Mouse (Mus musculus) stomach, embryonic 15.5 days (tissue): ENCODE measurements at regions not wholly inside any gene's neighbourhood (a gene's known extent, or its start where the extent isn't known, plus 50 kb on each side); places are given as distances from the start of the nearest gene placed in this dataset.

ENCODE experiments used
- ATAC-seq: fragments of 200-750 bp; cut with Nextera tagmentation; 2 replicates; pipeline ENCODE4 v1.8.0; 2017; ENCODE audit warnings: low read depth, moderate number of reproducible peaks, moderate TSS enrichment; ENCODE audit not compliant: insufficient read depth, low FRiP score
- H3K27ac ChIP-seq: fragments of 300-500 bp; sonication (generic); 2 replicates; pipeline ENCODE4 v1.5.1; 2015; ENCODE audit warnings: mild to moderate bottlenecking, inconsistent platforms
- H3K27me3 ChIP-seq: fragments of 300-500 bp; sonication (generic); replicated peaks from 2 replicates; pipeline ENCODE4 v1.6.1; 2015; ENCODE audit warnings: inconsistent platforms
- H3K36me3 ChIP-seq: fragments of 300-500 bp; sonication (generic); 2 replicates; pipeline ENCODE4 v1.6.1; 2015; ENCODE audit warnings: inconsistent platforms
- H3K4me1 ChIP-seq: fragments of 300-500 bp; sonication (generic); 2 replicates; pipeline ENCODE4 v1.6.1; 2015; ENCODE audit warnings: inconsistent platforms
- H3K4me2 ChIP-seq: fragments of 300-500 bp; sonication (generic); 2 replicates; pipeline ENCODE4 v1.6.1; 2015; ENCODE audit warnings: mild to moderate bottlenecking, inconsistent platforms
- H3K4me3 ChIP-seq: fragments of 300-500 bp; sonication (generic); replicated peaks from 2 replicates; pipeline ENCODE4 v1.5.1; 2015; ENCODE audit warnings: inconsistent platforms
- H3K9ac ChIP-seq: fragments of 300-500 bp; sonication (generic); 2 replicates; pipeline ENCODE4 v1.6.1; 2015; ENCODE audit warnings: inconsistent platforms
- H3K9me3 ChIP-seq: fragments of 300-500 bp; sonication (generic); 2 replicates; pipeline ENCODE4 v1.6.1; 2016; ENCODE audit warnings: inconsistent platforms
- WGBS: fragments of 180-500 bp; shearing (Covaris S2); methylation state at CpG from one replicate; pipeline ENCODE4 v1.1.7; 2015; 5-methylcytosine and 5-hydroxymethylcytosine counted together

GRCm38 (mm10) chr2:64706646-64707177 is 318.1 kb downstream of the Grb14 start:
- WGBS = 88% methylated on average over 1 of the region's 1 CpGs
- Histone ChIP-seq H3K4me2 (no peak overlapping the region), H3K4me1 (no peaks in the 10 kb centered on the region)

GRCm38 (mm10) chr2:64695974-64696373 is 328.8 kb downstream of the Grb14 start:
- Histone ChIP-seq H3K27ac (no peak overlapping the region), H3K36me3 (no peaks in the 10 kb centered on the region), H3K9ac (no peak overlapping the region), H3K4me2 (no peak overlapping the region), H3K4me3 (no peak overlapping the region), H3K27me3 (no peaks in the 10 kb centered on the region), H3K4me1 (no peaks in the 10 kb centered on the region), H3K9me3 (no peaks in the 10 kb centered on the region)
- no peak for ATAC-seq
- WGBS = 63% methylated on average over 1 of the region's 1 CpGs

More at GRCm38 (mm10) chr2:64706646-64707177, 318.1 kb downstream of the Grb14 start:
- Histone ChIP-seq H3K27me3 (no peaks in the 10 kb centered on the region), H3K9ac (no peak overlapping the region), H3K27ac (no peak overlapping the region), H3K9me3 (no peaks in the 10 kb centered on the region), H3K4me3 (no peak overlapping the region), H3K36me3 (no peaks in the 10 kb centered on the region)
- ATAC-seq = no peak

- no peaks in the 10 kb centered on the region for H3K36me3 ChIP-seq
- no peaks in the 10 kb centered on the region for H3K27me3 ChIP-seq
- H3K27ac ChIP-seq = no peak overlapping the region
- no peak overlapping the region for H3K9ac ChIP-seq
- H3K4me3 ChIP-seq = no peak overlapping the region
- no peaks in the 10 kb centered on the region for H3K9me3 ChIP-seq
- no peaks in the 10 kb centered on the region for H3K4me1 ChIP-seq
- no peak overlapping the region for H3K4me2 ChIP-seq
- ATAC-seq = no peak
- WGBS = 90% methylated on average over 1 of the region's 1 CpGs
Observed at GRCm38 (mm10) chr2:64691444-64691843, 333.3 kb downstream of the Grb14 start.

- 65% methylated on average over 3 of the region's 3 CpGs for WGBS
- Histone ChIP-seq H3K4me3 (no peak overlapping the region), H3K36me3 (no peaks in the 10 kb centered on the region), H3K9ac (no peak overlapping the region), H3K4me1 (no peaks in the 10 kb centered on the region), H3K27ac (no peak overlapping the region), H3K27me3 (no peaks in the 10 kb centered on the region), H3K4me2 (no peak overlapping the region), H3K9me3 (no peaks in the 10 kb centered on the region)
- ATAC-seq = no peak
Observed at GRCm38 (mm10) chr2:64690996-64691395, 333.8 kb downstream of the Grb14 start.

- H3K4me2 ChIP-seq = no peak overlapping the region
- WGBS = 87% methylated on average over 8 of the region's 8 CpGs
- no peaks in the 10 kb centered on the region for H3K36me3 ChIP-seq
- H3K4me3 ChIP-seq = no peak overlapping the region
- H3K4me1 ChIP-seq = no peaks in the 10 kb centered on the region
- no peaks in the 10 kb centered on the region for H3K9me3 ChIP-seq
- no peak overlapping the region for H3K9ac ChIP-seq
- no peak for ATAC-seq
- no peaks in the 10 kb centered on the region for H3K27me3 ChIP-seq
- no peak overlapping the region for H3K27ac ChIP-seq
Observed at GRCm38 (mm10) chr2:64686781-64687180, 338.0 kb downstream of the Grb14 start.

- H3K4me2 ChIP-seq = no peak overlapping the region
- H3K27me3 ChIP-seq = no peaks in the 10 kb centered on the region
- H3K9me3 ChIP-seq = no peaks in the 10 kb centered on the region
- no peaks in the 10 kb centered on the region for H3K4me1 ChIP-seq
- ATAC-seq = no peak
- H3K27ac ChIP-seq = no peak overlapping the region
- H3K9ac ChIP-seq = no peak overlapping the region
- no peak overlapping the region for H3K4me3 ChIP-seq
- WGBS = 52% methylated on average over 1 of the region's 1 CpGs
- no peaks in the 10 kb centered on the region for H3K36me3 ChIP-seq
Observed at GRCm38 (mm10) chr2:64649614-64650013, 375.2 kb downstream of the Grb14 start.

- no peak overlapping the region for H3K9ac ChIP-seq
- no peak overlapping the region for H3K4me3 ChIP-seq
- no peak overlapping the region for H3K4me2 ChIP-seq
- no peaks in the 10 kb centered on the region for H3K4me1 ChIP-seq
- H3K27ac ChIP-seq = no peak overlapping the region
- WGBS = 67% methylated on average over 2 of the region's 2 CpGs
- H3K27me3 ChIP-seq = no peaks in the 10 kb centered on the region
- H3K9me3 ChIP-seq = no peaks in the 10 kb centered on the region
- ATAC-seq = no peak
- no peaks in the 10 kb centered on the region for H3K36me3 ChIP-seq
Observed at GRCm38 (mm10) chr2:64616931-64617330, 407.9 kb downstream of the Grb14 start.

- Histone ChIP-seq H3K27me3 (no peaks in the 10 kb centered on the region), H3K9me3 (no peaks in the 10 kb centered on the region), H3K4me3 (no peak overlapping the region), H3K4me1 (no peaks in the 10 kb centered on the region), H3K9ac (no peak overlapping the region), H3K27ac (no peak overlapping the region), H3K36me3 (no peaks in the 10 kb centered on the region), H3K4me2 (no peak overlapping the region)
- 87% methylated on average over 1 of the region's 1 CpGs for WGBS
- no peak for ATAC-seq
Observed at GRCm38 (mm10) chr2:64606864-64607263, 417.9 kb downstream of the Grb14 start.

GRCm38 (mm10) chr2:64582258-64582657 is 442.5 kb downstream of the Grb14 start:
- Histone ChIP-seq H3K4me3 (no peak overlapping the region), H3K4me1 (no peaks in the 10 kb centered on the region), H3K27me3 (no peaks in the 10 kb centered on the region), H3K36me3 (no peaks in the 10 kb centered on the region), H3K9ac (no peak overlapping the region), H3K4me2 (no peak overlapping the region), H3K27ac (no peak overlapping the region), H3K9me3 (no peaks in the 10 kb centered on the region)
- WGBS = 51% methylated on average over 3 of the region's 3 CpGs
- no peak for ATAC-seq

GRCm38 (mm10) chr2:64536032-64536431 is 438.2 kb upstream of the Fign start:
- no peak overlapping the region for H3K4me3 ChIP-seq
- no peak overlapping the region for H3K4me2 ChIP-seq
- WGBS = 86% methylated on average over 5 of the region's 5 CpGs
- H3K4me1 ChIP-seq = no peaks in the 10 kb centered on the region
- H3K9ac ChIP-seq = no peak overlapping the region
- no peaks in the 10 kb centered on the region for H3K36me3 ChIP-seq
- ATAC-seq = no peak
- H3K27me3 ChIP-seq = no peaks in the 10 kb centered on the region
- H3K27ac ChIP-seq = no peak overlapping the region
- H3K9me3 ChIP-seq = no peaks in the 10 kb centered on the region

- Histone ChIP-seq H3K4me3 (no peak overlapping the region), H3K27me3 (no peaks in the 10 kb centered on the region), H3K4me1 (no peaks in the 10 kb centered on the region), H3K9ac (no peak overlapping the region), H3K36me3 (no peaks in the 10 kb centered on the region), H3K27ac (no peak overlapping the region), H3K9me3 (no peaks in the 10 kb centered on the region), H3K4me2 (no peak overlapping the region)
- WGBS = 81% methylated on average over 5 of the region's 5 CpGs
- ATAC-seq = no peak
Observed at GRCm38 (mm10) chr2:64535351-64535851, 437.6 kb upstream of the Fign start.

- Histone ChIP-seq H3K4me3 (no peak overlapping the region), H3K9me3 (no peaks in the 10 kb centered on the region), H3K4me1 (no peaks in the 10 kb centered on the region), H3K9ac (no peak overlapping the region), H3K27ac (no peak overlapping the region), H3K36me3 (no peaks in the 10 kb centered on the region), H3K4me2 (no peak overlapping the region), H3K27me3 (no peaks in the 10 kb centered on the region)
- WGBS = 91% methylated on average over 13 of the region's 13 CpGs
- no peak for ATAC-seq
Observed at GRCm38 (mm10) chr2:64534869-64535268, 437.0 kb upstream of the Fign start.

GRCm38 (mm10) chr2:64534344-64534743 is 436.5 kb upstream of the Fign start:
- no peaks in the 10 kb centered on the region for H3K9me3 ChIP-seq
- no peak overlapping the region for H3K9ac ChIP-seq
- H3K4me3 ChIP-seq = no peak overlapping the region
- no peaks in the 10 kb centered on the region for H3K4me1 ChIP-seq
- no peak overlapping the region for H3K27ac ChIP-seq
- ATAC-seq = no peak
- no peaks in the 10 kb centered on the region for H3K36me3 ChIP-seq
- no peaks in the 10 kb centered on the region for H3K27me3 ChIP-seq
- no peak overlapping the region for H3K4me2 ChIP-seq
- 60% methylated on average over 2 of the region's 2 CpGs for WGBS
